Mouse (Mus musculus): Measurements from ENCODE around the gene BC051142.

Gene BC051142

DNA sequence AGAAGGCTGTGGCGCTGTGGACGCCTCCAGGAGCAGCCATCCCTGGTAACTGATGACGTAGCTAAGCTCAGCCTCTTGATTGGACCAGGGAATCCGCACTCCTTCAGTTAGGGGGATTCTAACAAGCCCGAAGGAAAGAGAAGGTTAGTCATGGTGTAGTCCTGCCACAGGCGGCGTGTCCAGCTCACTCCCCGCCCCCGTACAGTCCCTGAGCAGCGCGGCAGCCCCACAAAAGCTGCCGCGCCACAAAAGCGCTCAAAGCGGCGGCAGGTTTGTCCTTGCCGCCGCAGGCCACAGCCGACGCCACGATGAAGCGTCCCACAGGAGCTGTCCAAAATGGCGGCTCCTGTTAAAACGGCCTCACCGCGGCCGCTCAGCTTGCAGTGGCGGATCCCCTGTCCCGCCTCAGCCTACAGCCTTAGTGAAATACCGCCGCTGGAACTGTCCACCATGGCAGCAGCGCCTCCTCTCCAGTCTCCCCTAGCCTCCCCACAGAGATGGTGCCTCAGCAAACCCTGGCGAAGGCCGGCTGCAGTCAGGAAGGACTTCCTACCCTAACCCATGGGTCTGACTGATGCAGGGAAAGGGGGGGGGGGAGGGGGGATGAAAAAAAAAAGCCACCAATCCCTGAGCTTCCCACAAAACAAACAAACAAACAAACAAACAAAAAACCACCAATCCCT is at the start of gene BC051142:
Gene BC051142 (plus strand): TSS at position 110 of the 683 bp plus-strand sequence.
- in situ Hi-C loops (cut with MboI, MseI), result no loop called here

DNA sequence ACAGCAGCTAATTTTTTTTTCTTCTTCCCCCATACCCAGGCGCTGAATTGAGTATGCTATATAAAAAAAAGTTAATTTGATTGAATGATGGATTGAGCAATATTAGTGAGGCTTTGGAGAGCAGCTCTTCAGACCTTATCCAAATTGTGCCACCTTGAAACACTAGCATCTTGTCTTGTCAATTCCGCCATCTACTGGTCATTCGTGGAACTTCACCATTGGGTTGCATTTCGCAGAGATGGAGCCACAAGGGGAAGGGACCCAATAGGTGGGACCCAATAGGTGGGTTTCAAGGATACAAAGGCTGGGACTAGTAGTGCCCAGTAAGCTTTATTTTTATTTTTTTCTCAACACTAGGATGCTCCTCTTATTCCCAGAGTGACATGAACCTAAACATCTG is 49.2 kb upstream of the BC051142 start:
- in situ Hi-C loops (cut with MboI, MseI), result no loop called here

DNA sequence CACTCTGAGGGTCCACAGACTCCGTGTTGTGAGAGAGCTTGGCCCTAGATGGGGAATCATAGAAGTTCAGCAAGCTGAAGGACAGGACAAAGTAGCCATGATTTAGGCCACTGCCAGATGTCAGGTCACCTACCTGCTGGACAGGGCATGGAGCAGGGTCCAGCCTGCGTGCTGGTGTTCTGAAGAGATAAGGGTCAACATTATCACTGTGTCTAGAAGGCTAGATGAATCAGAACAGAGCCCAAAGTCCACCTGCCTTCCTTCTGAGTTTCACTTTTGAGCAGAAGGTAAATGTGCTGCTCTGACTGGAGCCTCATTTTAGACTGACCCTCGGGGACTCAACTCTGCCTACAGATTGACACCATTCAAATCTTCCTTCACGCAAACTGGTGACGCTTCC is 44.1 kb upstream of the BC051142 start, which contains the start of gene Btnl2:
Gene Btnl2 (plus strand): TSS at position 284 of the 400 bp plus-strand sequence.
- in situ Hi-C loops (cut with MboI, MseI), result loop anchor here (10.0 kb wide), 1 partner anchor 110 kb away; no protein-coding TSS in a partner anchor

DNA sequence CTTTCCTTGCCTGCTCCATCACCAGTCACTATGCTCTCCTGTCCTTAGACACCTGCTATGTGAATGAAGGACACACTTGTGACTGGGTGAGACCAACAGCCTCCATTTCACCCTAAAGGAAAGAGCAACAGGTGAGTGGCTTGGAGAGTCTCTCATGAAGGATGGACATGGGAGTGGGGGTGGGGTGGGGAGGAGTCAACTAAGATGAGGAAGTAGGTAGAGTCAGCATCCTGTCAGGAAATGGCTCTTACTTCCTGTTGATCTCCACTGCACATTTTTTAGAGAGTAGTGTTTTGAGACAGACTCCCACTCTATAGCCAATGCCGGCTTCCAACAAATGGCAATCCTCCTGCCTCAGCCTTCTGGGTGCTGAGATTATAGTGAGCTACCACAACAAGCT is 43.7 kb upstream of the BC051142 start:
- in situ Hi-C loops (cut with MboI, MseI), result loop anchor here (10.0 kb wide), 1 partner anchor 110 kb away; no protein-coding TSS in a partner anchor

DNA sequence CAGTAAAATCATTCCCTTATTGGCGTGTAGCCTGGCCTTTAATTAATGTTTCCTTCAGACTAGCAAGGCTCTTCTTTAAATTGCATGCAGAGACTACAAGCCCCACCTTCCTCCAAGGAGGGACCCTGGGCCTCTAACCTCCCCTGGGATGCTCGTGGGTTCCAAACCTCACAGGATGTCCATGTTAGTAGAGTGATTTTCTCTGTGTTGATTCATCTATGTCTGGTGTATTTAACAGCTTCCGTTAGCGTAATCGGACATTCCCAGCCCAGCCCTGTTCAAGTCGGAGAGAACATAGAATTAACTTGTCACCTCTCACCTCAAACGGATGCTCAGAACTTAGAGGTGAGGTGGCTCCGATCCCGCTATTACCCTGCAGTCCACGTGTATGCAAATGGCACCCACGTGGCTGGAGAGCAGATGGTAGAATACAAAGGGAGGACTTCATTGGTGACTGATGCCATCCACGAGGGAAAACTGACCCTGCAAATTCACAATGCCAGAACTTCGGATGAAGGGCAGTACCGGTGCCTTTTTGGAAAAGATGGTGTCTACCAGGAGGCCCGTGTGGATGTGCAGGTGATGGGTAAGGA is 35.6 kb upstream of the BC051142 start:
- in situ Hi-C loops (cut with MboI, MseI), result no loop called here

DNA sequence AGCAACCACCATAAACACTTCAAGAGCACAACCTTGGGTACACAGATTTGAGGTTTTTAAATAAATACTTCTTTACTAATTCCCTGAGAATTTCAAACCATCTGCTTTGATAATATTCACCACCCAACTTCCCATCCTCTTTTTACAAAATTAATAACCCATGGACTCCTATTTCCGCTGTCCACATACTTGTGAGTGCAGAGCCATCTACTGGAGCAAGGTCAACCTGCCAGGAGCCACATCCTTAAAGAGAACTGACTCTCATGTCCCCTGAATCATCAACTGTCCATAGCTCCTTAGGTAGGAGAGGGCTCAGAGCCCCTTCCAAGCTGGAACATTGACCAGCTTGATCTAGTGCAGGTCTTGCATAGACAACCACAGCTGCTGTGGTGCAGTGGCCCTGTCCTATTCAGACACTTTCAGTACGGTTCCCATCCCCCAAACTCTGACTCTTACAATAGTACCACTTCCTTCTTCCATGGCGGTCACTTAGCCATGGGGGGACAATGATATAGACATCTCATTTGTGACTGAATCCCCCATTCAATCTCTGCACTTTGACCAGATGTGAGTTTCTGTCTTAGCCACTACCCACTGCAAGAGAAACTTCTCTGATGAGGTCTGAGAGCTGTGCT is 34.8 kb upstream of the BC051142 start:
- in situ Hi-C loops (cut with MboI, MseI), result no loop called here

DNA sequence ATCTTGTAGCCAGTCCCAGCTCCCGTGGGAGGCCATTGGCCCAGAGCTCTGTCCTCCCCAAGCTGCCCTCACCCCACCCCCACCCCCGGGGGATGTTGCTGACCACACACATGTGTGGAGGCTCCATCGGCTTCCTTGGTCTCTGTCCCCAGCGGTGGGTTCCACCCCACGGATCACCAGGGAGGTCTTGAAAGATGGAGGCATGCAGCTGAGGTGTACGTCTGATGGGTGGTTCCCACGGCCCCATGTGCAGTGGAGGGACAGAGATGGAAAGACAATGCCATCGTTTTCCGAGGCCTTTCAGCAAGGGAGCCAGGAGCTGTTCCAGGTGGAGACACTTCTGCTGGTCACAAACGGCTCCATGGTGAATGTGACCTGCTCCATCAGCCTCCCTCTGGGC is 33.6 kb upstream of the BC051142 start:
- in situ Hi-C loops (cut with MboI, MseI), result no loop called here

DNA sequence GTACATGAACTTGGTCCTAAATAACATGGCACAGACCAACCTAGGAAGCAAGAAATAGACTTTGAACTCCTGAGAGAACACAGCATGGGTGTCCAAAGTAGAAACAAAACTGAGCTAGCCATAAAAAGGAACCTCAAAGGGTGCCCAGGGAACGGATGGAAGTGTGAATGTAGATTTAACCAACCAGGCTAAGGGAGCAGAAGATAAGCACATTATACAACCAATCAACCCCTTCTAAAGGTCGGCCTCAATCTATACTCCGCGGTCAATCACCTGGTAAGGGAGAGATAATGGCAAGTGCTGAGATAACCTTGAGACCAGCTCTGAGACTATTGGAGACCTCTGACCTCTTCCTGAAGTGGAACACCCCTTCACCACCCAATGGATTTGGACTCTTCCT is 28.1 kb upstream of the BC051142 start:
- in situ Hi-C loops (cut with MboI, MseI), result loop anchor here (10.0 kb wide), 1 partner anchor 1256 kb away; no protein-coding TSS in a partner anchor

DNA sequence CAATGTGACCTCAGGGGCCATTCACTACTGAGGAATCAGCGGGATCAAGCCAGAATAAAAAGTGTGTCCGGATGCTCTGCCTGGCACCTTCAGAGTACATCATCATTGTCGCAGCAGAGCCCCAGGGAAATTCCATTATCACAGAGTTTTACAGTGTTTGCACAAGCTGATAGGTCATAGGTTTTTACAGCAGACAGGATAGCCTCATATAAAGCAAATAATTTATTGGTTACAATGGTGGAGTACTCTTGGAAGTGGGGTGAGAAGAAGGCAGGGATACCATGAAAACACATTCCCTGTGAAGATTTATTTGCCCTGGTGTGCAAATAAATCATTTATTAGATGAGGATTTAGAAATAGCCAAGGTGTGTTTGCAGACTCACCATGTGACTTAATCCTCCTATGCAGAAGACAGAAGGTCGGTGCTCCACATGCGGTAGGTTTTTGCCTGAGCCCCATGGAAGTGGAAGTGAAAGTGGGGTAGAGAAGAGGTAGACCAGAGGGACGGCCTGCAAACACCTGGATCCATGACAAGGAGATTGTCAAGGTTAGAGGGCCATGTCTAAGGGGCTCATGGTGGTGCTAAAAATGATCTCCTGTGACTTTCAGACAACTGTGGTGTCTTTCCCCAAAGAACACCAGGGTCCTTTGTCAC is 25.4 kb upstream of the BC051142 start:
- in situ Hi-C loops (cut with MboI, MseI), result loop anchor here (10.0 kb wide), 1 partner anchor 1258 kb away; no protein-coding TSS in a partner anchor

DNA sequence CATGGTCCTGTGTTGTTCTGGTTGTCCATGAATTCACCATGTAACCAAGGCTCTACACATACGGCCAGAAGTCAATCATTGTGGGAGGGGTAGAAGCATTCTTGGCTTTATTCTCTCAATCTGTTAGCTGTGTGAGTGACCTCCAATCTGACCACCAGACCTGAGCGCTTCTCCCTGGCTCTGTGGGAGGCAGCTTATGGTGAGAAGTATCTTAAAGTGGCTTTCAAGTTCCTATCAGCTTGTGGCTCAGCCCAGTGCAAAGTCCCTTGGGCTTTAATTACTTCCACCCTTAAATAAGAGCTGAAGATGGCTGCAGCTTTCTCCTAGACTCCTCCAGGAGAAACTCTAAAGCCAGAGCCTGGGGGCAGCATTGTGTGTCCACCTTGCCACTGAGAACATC is 21.8 kb upstream of the BC051142 start, which contains the start of gene Btnl1:
Gene Btnl1 (plus strand): TSS at position 286 of the 400 bp plus-strand sequence.
- in situ Hi-C loops (cut with MboI, MseI), result loop anchor here (10.0 kb wide), 1 partner anchor 1262 kb away; no protein-coding TSS in a partner anchor

DNA sequence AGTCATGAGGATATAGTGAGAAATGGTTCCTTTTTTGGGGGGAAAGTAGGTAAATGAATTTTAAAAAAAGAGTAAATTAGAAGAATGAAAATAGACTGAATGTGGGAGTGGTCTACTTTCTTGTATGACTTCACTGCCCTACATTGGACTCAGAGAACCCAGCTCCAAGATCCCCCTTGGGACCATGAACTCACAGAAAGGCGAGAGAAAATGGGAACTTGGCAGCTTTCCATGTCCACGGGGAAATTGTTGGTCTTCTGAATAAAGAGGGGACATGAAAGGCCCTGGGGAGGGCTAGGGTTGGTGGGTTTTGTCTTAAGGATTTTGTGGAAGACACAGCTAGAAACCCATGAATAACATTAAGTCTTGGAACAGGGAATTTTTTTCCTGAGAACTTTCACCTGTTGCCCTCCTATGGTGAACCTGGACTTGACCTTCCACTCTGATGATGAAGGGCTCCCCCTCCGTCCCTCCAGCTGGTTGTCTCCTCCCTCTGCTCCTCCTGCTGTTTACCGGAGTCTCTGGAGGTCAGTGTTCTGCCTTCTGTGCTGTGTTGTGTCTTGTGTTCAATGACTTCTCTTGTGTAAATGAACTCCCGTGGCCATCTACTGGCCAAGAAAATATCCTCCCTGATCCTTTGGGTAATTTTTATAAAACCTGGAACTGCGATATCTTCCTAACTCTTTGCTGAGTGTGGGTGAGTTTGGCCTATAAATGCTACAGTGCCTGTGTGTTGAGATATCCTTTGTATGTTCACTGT is 21.0 kb upstream of the BC051142 start:
- in situ Hi-C loops (cut with MboI, MseI), result loop anchor here (10.0 kb wide), 1 partner anchor 1263 kb away; no protein-coding TSS in a partner anchor

DNA sequence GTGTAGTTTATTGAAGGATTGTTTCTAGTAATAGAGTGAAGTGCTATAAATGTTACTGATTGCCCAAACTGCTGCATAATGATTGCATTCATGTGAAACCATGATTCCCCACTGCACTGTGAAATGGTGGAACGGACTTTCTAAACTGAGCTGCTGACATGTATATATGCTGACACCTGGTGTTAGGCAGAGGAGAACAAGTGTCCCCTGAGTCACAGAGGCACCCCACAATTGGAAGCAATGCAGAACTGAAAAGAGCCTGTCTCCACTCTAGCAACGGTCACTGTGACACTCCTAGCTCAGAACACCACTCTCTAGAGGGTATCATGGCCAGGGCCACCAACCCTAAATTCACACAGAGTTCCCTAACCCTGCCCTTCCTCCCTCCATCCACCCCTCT is 19.9 kb upstream of the BC051142 start:
- in situ Hi-C loops (cut with MboI, MseI), result loop anchor here (10.0 kb wide), 1 partner anchor 1264 kb away; no protein-coding TSS in a partner anchor

DNA sequence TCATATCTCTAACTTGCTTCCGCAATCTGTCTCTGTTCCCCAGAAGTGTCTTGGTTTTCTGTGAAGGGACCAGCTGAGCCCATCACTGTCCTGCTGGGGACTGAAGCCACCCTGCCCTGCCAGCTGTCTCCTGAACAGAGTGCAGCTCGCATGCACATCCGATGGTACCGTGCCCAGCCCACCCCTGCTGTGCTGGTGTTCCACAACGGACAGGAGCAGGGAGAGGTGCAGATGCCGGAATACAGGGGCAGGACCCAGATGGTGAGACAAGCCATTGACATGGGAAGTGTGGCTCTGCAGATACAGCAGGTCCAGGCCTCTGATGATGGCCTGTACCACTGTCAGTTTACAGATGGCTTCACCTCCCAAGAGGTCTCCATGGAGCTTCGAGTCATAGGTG is 19.2 kb upstream of the BC051142 start:
- in situ Hi-C loops (cut with MboI, MseI), result loop anchor here (10.0 kb wide), 1 partner anchor 1265 kb away; no protein-coding TSS in a partner anchor

DNA sequence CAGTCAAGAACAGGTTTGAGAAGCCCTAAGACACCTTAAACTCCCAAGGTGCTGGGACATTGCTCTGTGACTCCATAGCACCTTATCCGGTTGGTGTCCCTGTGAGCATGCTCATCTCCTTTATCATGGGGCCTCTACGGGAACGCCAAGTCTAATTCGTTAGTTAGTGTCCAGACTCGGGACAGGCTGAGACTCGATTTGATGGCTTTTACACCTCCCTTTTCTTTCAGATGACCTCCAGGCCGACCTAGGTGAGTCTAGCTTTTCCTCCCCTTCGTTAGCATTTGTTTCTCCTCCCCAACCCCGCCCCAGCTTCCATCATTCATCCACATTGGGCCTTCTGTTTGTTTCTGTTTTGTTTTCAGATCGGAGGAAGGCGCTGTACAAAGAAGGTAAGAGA is 16.7 kb upstream of the BC051142 start:
- in situ Hi-C loops (cut with MboI, MseI), result no loop called here

DNA sequence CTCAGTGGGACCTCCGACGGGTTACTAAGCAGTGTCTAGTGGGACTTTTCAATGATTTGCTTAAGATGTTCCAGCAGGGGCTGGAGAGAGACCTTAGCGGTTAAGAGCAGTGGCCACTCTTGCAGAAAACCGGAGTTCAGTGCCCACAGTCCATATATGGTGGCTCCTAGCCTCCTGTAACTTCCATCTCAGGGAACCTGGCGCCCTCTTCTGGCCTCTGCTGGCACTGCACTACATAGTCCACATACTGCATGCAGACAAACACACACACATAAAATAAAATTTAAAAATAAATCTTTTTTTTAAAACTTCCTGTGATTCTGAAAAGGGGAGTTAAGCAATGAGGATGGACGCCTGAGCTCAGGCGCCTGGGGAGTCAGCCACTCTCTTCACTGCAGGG is 15.4 kb upstream of the BC051142 start:
- in situ Hi-C loops (cut with MboI, MseI), result no loop called here

DNA sequence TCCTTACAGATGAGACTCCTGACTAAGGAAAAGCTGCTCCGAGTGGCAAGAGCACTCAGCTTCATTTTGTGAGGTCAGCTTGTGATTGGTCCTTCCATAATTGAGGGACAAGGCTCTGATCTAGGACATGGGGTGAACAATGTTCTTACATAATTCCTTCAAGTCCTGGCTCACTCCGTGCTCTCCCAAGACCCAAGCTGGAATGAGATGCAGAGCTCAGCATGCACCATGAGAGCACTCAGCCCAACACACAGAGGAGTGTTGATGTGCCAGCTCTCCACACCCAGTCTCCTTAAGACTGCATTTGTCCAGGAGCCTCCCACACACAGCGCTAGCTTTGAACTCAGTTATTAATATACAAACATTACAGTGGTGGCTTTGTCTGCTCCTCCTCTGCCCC is 13.9 kb upstream of the BC051142 start:
- in situ Hi-C loops (cut with MboI, MseI), result no loop called here

DNA sequence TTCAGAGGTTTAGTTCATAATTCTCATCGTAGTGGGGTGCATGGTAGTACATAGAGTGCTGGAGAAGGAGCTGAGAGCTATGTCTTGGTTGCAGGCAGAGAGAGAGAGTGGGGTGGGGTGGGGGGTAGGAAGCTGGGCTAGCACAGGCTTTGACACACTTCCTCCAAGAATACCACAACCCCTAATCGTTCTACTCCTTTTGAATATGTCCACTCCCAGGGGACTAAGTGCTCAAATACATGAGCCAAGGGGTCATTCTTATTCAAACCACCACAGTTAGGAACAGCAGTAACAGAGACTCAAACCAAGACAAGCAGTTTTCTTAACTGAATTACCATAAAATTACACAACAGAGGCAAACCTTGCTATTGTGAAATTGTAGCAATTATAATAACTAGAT is 12.0 kb upstream of the BC051142 start:
- in situ Hi-C loops (cut with MboI, MseI), result no loop called here

DNA sequence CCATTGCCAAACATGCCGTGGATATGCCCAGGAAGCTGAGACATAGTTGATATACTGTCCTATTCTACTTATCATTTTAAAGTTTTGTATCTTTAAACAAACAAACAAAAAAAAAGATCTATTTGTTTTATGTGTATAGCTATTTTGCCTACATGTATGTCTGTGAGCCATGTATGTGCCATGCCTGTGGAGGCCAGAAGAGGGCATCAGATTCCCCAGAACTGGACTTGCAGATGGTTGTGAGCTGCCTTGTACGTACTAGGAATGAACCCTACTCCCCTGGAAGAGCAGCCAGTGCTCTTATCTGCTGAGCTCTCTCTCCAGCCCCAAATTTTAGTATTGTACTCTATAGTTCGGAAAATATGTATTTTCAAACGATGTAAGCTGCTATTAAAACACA is 10.1 kb upstream of the BC051142 start:
- in situ Hi-C loops (cut with MboI, MseI), result no loop called here

DNA sequence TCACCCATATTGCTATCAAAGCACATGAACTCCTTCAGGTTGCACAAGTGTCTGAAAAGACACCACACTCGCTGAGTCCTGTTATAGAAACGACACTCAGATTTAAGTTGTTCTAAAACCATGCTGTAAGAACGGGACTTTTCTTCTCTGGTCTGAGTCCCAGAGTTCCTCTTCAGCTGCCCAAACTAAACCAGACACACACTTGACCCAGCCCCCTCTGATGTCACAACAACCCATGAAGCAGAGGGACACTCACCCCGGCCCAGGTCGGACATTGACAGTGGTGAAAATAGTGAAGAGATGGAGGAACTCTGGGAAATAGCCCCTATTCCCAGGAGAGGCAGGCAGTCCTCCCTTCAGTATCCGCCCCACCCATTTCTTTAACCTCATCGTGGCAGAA is 7.1 kb upstream of the BC051142 start:
- in situ Hi-C loops (cut with MboI, MseI), result no loop called here

DNA sequence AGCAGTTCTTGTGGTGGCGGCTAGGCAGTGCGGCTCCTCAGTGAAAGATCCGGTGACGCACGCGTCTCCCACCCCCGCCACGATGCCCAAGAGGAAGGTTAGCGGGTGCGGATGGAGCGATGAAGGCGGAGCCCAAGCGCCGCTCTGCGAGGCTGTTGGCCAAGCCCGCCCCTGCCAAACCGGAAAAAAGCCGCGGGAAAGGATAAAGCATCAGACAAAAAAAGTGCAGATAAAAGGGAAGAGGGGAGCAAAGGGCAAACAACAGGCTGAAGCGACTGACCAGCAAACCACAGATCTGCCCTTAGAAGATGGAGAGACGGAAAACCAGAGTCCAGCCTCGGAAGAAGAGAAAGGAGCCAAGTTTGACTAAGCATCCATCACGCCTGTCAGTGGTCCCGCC is 6.3 kb upstream of the BC051142 start:
- in situ Hi-C loops (cut with MboI, MseI), result no loop called here

DNA sequence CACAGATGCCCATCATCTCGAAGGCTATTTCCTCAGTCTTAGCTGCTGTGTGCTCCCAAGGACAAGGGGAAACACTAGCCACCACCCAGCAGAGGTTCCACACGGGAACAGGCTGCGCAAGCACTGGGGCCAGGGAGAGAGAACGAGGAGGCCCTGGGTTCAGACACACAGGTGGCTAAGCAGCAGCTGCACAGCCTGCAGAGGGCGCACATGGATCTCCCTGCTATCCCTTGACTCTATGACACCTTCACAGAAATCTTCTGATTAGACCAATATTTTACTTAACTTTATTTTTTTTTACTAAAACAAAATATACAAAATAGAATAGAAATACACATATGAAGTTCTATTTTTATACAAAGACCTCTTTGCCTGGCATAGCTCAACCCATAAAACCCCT is 1.3 kb upstream of the BC051142 start:
- in situ Hi-C loops (cut with MboI, MseI), result no loop called here

Measured in T-helper 1 cell (primary cell).